Mouse (Mus musculus): Measurements from ENCODE around the gene Alkbh4. TPM values are rescaled to one million over a fixed set of nuclear protein-coding genes. Genes with fewer than 3 reads are reported as not detected.

Gene Alkbh4
- polyA plus RNA-seq, 1 experiment from 2014 or later = 13.0 TPM

DNA sequence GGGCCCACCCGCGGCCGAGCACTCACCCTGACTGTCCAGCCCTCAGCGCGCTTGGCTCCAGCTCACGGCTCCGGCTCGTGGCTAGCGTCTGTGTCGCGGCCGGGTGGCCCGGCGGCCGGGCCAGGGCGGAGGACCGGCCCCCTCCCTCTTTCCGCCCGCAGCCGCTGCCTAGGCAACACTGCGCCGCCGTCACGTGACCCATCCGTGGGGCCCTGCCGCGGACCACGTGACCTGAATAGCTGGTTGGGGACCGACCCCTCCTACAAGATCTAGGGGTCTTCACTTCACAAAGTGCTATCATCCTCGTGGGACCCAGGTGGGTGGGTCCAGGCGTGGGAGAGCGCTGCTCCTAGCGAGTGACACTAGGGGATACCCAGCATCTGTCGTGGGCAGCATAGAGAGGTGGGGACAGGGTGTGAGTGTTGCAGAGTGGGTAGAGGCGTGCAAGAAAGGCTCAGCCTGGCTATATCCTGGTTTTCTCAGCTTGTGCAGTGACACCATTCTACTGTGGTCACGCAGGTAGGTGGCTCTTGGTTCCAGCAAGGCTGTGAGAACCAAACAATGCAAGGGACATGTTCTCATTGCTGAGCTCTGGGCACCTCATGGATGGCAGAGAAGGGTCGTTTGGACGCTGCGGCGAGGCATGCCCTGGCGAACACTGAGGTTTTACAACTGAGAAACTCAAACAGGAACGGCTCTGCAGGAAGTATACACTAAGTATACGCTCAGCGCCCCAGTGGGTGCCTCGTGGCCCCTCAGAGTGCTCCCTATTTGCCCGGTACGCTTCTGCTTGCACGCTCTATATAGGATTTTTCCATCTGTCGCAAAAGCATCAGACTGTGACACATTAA lies 34.8 kb downstream of the Alkbh4 start, which contains the start of gene Orai2:
Orai2 (minus strand) TSS at position 202 of the 851 bp plus-strand sequence.
- peak within 1 kb of the TSS; percentile 36 for H3K27ac ChIP-seq (ENCODE audit: low read depth, low read length)
- H3K36me3 ChIP-seq (ENCODE audit: control insufficient read depth, insufficient read depth, low read length) = 0 out of 2 replicates have a peak, but pooled peaks cover 2% of the 10 kb centered on the region
- peak within 1 kb of the TSS; percentile 88 for H3K4me2 ChIP-seq (ENCODE audit: low read length)
- H3K4me1 ChIP-seq (ENCODE audit: control insufficient read depth, insufficient read depth, low read length) = peaks cover 10% of the 10 kb centered on the region
- WGBS = 4% methylated on average over 48 of the region's 49 CpGs
- peak within 1 kb of the TSS; percentile 55 for H3K4me3 ChIP-seq (ENCODE audit: low read depth, low read length)
- no peaks in the 10 kb centered on the region for H3K9me3 ChIP-seq (replicated peaks; ENCODE audit: control insufficient read depth, low read length)
- peak within 1 kb of the TSS; percentile 75 for H3K9ac ChIP-seq (ENCODE audit: low read length)
- no peaks in the 10 kb centered on the region for H3K27me3 ChIP-seq (replicated peaks; ENCODE audit: control insufficient read depth, insufficient read depth, low read length)
- ATAC-seq (peak; percentile 88), DNase-seq (ENCODE audit: low spot score) (peak; percentile 89)

DNA sequence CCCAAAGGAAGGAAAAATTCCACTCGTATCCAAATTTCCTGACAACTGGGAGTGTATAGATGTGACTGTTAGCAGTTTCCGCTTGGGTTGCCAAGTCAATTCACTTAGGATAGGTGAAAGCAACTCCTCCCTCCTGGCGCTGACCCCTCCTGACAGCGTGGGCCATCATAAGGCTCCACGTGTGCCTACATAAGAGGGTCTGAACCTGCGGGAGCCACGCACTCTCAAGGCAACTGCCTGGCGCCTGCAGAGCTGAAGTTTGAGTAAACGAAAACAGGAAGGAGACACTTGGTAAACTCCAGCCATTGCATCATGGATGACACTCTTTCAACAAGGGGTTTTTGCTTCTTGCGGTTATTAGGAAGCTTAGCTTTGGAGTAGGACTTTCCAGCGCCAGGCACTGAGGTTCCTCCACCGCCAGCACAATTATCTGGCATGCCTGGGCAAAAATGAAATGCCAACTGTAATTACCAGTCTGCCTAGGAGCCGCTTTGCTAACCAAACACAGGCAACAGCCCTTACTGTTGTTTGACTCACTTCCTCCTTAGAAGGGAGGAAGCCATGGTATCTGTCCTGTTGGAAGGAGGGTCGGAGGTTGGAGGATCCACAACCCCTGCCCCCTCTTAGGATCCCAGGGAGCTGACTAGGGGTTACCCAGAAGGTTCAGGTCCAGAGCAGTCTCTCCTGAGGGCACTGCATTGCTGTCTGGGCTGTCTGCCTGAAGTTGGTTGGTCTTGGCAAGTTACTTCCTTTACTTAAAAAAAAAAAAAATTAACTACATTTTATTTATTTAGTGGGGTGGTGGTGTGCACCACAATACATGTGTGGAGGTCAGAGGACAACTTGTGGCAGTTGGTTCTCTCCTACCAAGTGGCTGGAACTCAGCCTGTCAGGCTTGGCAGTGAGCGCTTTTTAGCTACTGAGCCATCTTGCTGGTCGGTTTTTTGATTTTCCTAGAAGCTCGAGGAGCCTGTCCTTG lies 35.7 kb downstream of the Alkbh4 start:
- Histone ChIP-seq H3K9ac (ENCODE audit: low read length) (peak overlapping the region; percentile 75; the same call in 1 of the 2 replicates), H3K27me3 (replicated peaks; ENCODE audit: control insufficient read depth, insufficient read depth, low read length) (no peaks in the 10 kb centered on the region), H3K4me3 (ENCODE audit: low read depth, low read length) (peak overlapping the region; percentile 55), H3K27ac (ENCODE audit: low read depth, low read length) (no peak overlapping the region), H3K4me2 (ENCODE audit: low read length) (peak overlapping the region; percentile 88), H3K36me3 (ENCODE audit: control insufficient read depth, insufficient read depth, low read length) (0 out of 2 replicates have a peak, but pooled peaks cover 2% of the 10 kb centered on the region), H3K9me3 (replicated peaks; ENCODE audit: control insufficient read depth, low read length) (no peaks in the 10 kb centered on the region), H3K4me1 (ENCODE audit: control insufficient read depth, insufficient read depth, low read length) (peaks cover 10% of the 10 kb centered on the region)
- 38% methylated on average over 17 of the region's 17 CpGs for WGBS
- DNase-seq (ENCODE audit: low spot score) (peak; percentile 8), ATAC-seq (no peak)

DNA sequence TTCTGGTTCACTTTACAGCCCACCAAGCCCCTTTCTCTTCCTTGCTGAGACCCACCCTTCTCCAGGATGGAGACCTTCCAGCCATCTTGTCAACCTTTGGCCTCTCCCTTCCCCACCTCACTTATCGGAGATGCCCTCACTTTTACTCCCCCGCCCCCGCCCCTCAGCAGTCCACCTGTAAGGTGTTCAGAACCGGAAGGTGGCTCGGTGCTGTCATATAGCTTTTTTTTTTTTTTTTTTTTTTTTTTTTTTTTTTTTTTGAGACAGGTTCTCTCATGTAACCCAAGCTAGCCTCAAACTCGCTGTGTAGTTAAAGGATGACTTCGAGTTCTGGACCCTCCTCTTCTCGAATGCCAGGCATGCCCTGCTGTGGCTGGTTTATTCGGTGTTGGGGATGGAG lies 37.0 kb downstream of the Alkbh4 start:
- H3K9me3 ChIP-seq (replicated peaks; ENCODE audit: control insufficient read depth, low read length) = no peaks in the 10 kb centered on the region

DNA sequence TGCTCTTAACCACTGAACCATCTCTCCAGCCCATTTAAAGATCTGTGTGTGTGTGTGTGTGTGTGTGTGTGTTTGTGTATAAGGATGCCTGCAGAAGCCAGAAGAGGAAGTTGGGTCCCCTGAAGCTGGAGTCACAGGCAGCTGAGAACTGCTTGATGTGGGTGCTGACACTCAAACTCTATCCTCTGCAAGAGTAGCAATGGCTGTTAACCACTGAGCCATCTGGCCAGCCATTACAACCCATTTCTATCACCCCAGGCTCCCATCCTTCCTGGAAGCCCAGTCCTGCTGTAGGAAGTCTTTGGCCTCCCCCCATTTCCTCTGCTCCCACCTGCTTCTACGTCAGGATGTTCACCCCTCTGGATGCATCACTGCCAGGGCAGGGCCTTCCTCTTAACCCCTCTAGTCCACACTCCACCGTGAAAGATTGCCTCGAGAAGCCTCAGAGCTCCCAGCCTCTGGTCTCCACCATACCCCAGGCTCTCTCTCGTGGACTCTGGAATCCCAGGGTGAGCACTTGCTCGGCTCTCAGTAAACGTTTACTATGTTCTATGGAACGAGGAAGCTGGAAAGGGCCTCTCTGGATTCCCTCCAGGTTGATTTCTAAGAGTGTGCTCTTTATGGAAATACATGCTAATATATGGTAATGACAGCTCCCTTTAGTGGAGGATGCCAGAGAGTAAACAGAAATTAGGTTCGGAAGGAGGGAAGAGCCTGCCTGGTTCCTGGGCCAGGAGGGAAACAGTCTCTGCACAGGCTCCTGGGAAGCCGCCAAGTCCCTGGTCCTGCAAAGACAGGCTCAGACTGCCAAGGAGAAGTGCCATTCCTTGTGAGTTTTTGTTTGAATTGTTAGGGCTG lies 37.9 kb downstream of the Alkbh4 start:
- 26% methylated on average over 9 of the region's 9 CpGs for WGBS
- peaks cover 10% of the 10 kb centered on the region for H3K4me1 ChIP-seq (ENCODE audit: control insufficient read depth, insufficient read depth, low read length)
- no peak overlapping the region for H3K4me2 ChIP-seq (ENCODE audit: low read length)
- DNase-seq (ENCODE audit: low spot score) (peak; percentile 88), ATAC-seq (peak; percentile 44)
- H3K27ac ChIP-seq (ENCODE audit: low read depth, low read length) = peak overlapping the region; percentile 65; the same call in 1 of the 2 replicates
- H3K9me3 ChIP-seq (replicated peaks; ENCODE audit: control insufficient read depth, low read length) = no peaks in the 10 kb centered on the region
- H3K27me3 ChIP-seq (replicated peaks; ENCODE audit: control insufficient read depth, insufficient read depth, low read length) = no peaks in the 10 kb centered on the region
- no peak overlapping the region for H3K4me3 ChIP-seq (ENCODE audit: low read depth, low read length)
- H3K36me3 ChIP-seq (ENCODE audit: control insufficient read depth, insufficient read depth, low read length) = peaks cover 15% of the 10 kb centered on the region
- H3K9ac ChIP-seq (ENCODE audit: low read length) = no peak overlapping the region

More for the DNA sequence above, 37.0 kb downstream of the Alkbh4 start:
- 0 out of 2 replicates have a peak, but pooled peaks cover 7% of the 10 kb centered on the region for H3K36me3 ChIP-seq (ENCODE audit: control insufficient read depth, insufficient read depth, low read length)
- no peaks in the 10 kb centered on the region for H3K27me3 ChIP-seq (replicated peaks; ENCODE audit: control insufficient read depth, insufficient read depth, low read length)
- H3K4me1 ChIP-seq (ENCODE audit: control insufficient read depth, insufficient read depth, low read length) = peaks cover 10% of the 10 kb centered on the region
- H3K9ac ChIP-seq (ENCODE audit: low read length) = no peak overlapping the region
- WGBS = 83% methylated on average over 9 of the region's 9 CpGs
- H3K4me2 ChIP-seq (ENCODE audit: low read length) = no peak overlapping the region
- ATAC-seq (no peak), DNase-seq (ENCODE audit: low spot score) (no peak)
- no peak overlapping the region for H3K27ac ChIP-seq (ENCODE audit: low read depth, low read length)
- no peak overlapping the region for H3K4me3 ChIP-seq (ENCODE audit: low read depth, low read length)

DNA sequence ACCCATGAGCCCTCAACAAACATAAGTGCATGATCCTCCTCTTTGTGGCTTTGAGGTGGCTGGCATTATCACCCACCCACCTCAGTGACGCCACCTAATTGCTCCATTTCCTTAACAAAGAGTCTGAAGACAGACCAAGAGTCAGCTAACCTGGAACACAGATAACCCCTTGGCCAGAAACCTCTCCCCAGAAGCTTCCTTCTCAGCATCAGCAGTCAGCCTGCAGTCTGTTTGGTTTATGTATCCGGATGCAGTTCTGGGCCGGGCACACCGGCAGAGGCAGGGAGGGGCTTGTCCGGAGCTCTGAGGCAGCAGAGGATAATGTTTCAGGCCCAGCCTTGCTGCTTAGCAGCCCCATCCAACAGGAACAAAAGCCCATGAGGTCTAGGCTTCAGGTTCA lies 43.6 kb downstream of the Alkbh4 start:
- ATAC-seq (no peak), DNase-seq (ENCODE audit: low spot score) (no peak)
- WGBS = 78% methylated on average over 5 of the region's 5 CpGs
- H3K4me1 ChIP-seq (ENCODE audit: control insufficient read depth, insufficient read depth, low read length) = no peaks in the 10 kb centered on the region
- peaks cover 65% of the 10 kb centered on the region for H3K36me3 ChIP-seq (ENCODE audit: control insufficient read depth, insufficient read depth, low read length)
- no peak overlapping the region for H3K27ac ChIP-seq (ENCODE audit: low read depth, low read length)
- H3K4me2 ChIP-seq (ENCODE audit: low read length) = no peak overlapping the region
- no peak overlapping the region for H3K4me3 ChIP-seq (ENCODE audit: low read depth, low read length)
- no peaks in the 10 kb centered on the region for H3K27me3 ChIP-seq (replicated peaks; ENCODE audit: control insufficient read depth, insufficient read depth, low read length)
- H3K9me3 ChIP-seq (replicated peaks; ENCODE audit: control insufficient read depth, low read length) = no peaks in the 10 kb centered on the region
- no peak overlapping the region for H3K9ac ChIP-seq (ENCODE audit: low read length)

DNA sequence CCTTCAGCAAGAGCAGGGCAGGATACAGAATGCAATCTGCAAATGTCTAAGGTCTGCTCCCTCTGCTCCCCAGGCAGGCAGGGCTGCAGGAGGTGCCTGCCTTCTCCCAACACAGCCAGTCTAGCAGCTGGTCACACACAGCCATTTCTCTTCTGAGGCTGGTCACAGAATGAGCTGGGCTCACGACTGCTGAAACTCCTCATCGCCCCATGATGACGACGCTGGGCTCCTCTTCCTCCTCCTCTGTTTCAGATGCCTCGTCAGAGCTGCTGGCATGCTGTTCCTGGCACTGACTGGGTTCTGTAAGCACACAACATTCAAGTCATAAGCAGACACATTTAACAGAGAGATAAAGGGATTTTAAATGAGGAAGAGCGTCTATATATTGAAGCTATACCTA lies 45.3 kb downstream of the Alkbh4 start:
- Histone ChIP-seq H3K27ac (ENCODE audit: low read depth, low read length) (no peak overlapping the region), H3K9ac (ENCODE audit: low read length) (no peak overlapping the region), H3K36me3 (ENCODE audit: control insufficient read depth, insufficient read depth, low read length) (peaks cover 80% of the 10 kb centered on the region), H3K4me2 (ENCODE audit: low read length) (no peak overlapping the region), H3K9me3 (replicated peaks; ENCODE audit: control insufficient read depth, low read length) (no peaks in the 10 kb centered on the region), H3K4me1 (ENCODE audit: control insufficient read depth, insufficient read depth, low read length) (no peaks in the 10 kb centered on the region), H3K4me3 (ENCODE audit: low read depth, low read length) (no peak overlapping the region), H3K27me3 (replicated peaks; ENCODE audit: control insufficient read depth, insufficient read depth, low read length) (no peaks in the 10 kb centered on the region)
- 88% methylated on average over 6 of the region's 6 CpGs for WGBS
- DNase-seq (ENCODE audit: low spot score) (no peak), ATAC-seq (no peak)

DNA sequence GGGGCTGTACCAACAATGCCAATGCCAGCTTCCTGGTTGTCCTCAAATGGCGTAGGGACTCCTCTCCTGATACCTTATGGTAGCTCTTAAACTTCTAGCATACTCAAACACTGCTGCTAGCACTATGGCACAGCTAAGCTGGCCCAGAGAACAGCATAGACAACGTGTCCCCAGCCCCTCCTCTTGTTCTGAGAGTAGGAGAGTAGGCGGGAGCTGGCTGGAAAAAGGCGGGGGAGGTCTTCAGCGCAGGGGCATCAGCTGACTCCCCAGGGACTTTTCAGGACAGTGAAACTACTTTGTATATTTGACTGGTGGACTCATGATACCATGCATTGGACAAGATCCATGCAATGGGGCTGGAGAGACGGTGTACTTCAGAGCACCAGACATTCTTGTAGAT lies 46.1 kb downstream of the Alkbh4 start:
- no peak overlapping the region for H3K27ac ChIP-seq (ENCODE audit: low read depth, low read length)
- no peak for ATAC-seq
- H3K36me3 ChIP-seq (ENCODE audit: control insufficient read depth, insufficient read depth, low read length) = peaks cover 87% of the 10 kb centered on the region
- no peak overlapping the region for H3K4me3 ChIP-seq (ENCODE audit: low read depth, low read length)
- no peaks in the 10 kb centered on the region for H3K9me3 ChIP-seq (replicated peaks; ENCODE audit: control insufficient read depth, low read length)
- 87% methylated on average over 6 of the region's 6 CpGs for WGBS
- no peaks in the 10 kb centered on the region for H3K27me3 ChIP-seq (replicated peaks; ENCODE audit: control insufficient read depth, insufficient read depth, low read length)
- H3K4me2 ChIP-seq (ENCODE audit: low read length) = no peak overlapping the region
- DNase-seq (ENCODE audit: low spot score) = no peak
- no peak overlapping the region for H3K9ac ChIP-seq (ENCODE audit: low read length)
- no peaks in the 10 kb centered on the region for H3K4me1 ChIP-seq (ENCODE audit: control insufficient read depth, insufficient read depth, low read length)

DNA sequence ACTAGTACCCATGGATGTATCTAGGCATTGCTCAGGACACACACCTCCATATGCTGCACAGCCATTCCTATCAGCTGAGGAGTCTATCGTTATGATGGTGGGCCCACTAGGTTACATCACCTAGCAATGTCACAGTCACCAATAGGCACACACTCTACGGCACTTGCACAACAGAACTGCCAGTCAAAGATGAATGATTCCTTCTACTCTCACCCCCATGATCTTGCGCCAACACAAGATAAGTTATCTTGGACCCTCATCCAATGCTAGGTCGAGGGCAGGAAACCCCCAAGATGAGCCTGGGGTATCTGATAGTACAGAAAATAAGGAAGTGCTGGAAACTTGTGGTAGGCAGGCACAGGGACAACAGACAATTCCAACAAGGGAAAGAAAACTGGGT lies 46.9 kb downstream of the Alkbh4 start:
- Histone ChIP-seq H3K4me2 (ENCODE audit: low read length) (no peak overlapping the region), H3K4me3 (ENCODE audit: low read depth, low read length) (no peak overlapping the region), H3K9ac (ENCODE audit: low read length) (no peak overlapping the region), H3K27me3 (replicated peaks; ENCODE audit: control insufficient read depth, insufficient read depth, low read length) (no peaks in the 10 kb centered on the region), H3K9me3 (replicated peaks; ENCODE audit: control insufficient read depth, low read length) (no peaks in the 10 kb centered on the region), H3K36me3 (ENCODE audit: control insufficient read depth, insufficient read depth, low read length) (peaks cover 85% of the 10 kb centered on the region), H3K4me1 (ENCODE audit: control insufficient read depth, insufficient read depth, low read length) (no peaks in the 10 kb centered on the region), H3K27ac (ENCODE audit: low read depth, low read length) (no peak overlapping the region)
- ATAC-seq (no peak), DNase-seq (ENCODE audit: low spot score) (no peak)
- 96% methylated on average over 4 of the region's 4 CpGs for WGBS
